Mouse (Mus musculus): Measurements from ENCODE around the gene Igfbp7. TPM values are rescaled to one million over a fixed set of nuclear protein-coding genes. Genes with fewer than 3 reads are reported as not detected.

The Igfbp7 gene
- polyA plus RNA-seq, 1 experiment from 2014 or later: 780 TPM

DNA sequence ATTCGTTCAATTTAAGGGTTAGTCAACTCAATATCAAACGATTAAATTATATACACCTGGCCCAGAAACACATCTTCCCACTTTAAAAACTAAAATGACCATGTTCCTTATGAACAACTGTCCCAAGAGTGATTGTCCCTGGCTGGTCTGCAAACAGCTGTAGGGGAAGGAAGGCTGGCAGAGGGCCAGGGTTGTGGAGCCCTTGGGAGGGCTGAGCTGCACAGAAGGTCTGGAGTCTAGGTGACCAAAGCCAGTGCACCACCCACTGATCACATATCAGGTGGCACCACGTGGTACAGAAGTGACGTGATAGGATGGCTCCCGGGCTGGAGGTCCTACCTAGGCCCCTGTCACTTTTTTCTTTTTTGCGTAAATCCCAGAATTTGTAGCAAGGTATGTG lies 8.2 kb upstream of the Igfbp7 start:
- no peak overlapping the region for H3K4me2 ChIP-seq (replicated peaks; ENCODE audit: low read depth, low read length)
- DNase-seq (ENCODE audit: low spot score) (no peak), ATAC-seq (no peak)
- TF ChIP-seq EP300 (IDR thresholded peaks at IDR 0.05) (no peak), CTCF (IDR thresholded peaks at IDR 0.05) (no peak)
- no peak overlapping the region for H3K4me3 ChIP-seq (ENCODE audit: low read depth, low read length)
- H3K27me3 ChIP-seq (replicated peaks; ENCODE audit: insufficient read depth, low read length): no peaks in the 10 kb centered on the region
- no peak overlapping the region for H3K27ac ChIP-seq (ENCODE audit: low read length)
- no peaks in the 10 kb centered on the region for H3K9me3 ChIP-seq (ENCODE audit: low read length)
- 79% methylated on average over 6 of the region's 6 CpGs for WGBS
- no peak overlapping the region for H3K9ac ChIP-seq (replicated peaks; ENCODE audit: low read depth)
- no peaks in the 10 kb centered on the region for H3K36me3 ChIP-seq (ENCODE audit: insufficient read depth, low read length)
- no peaks in the 10 kb centered on the region for H3K4me1 ChIP-seq (ENCODE audit: insufficient read depth, low read depth, low read length)

- Histone ChIP-seq H3K27ac (ENCODE audit: low read length) (no peak overlapping the region), H3K9me3 (ENCODE audit: low read length) (no peaks in the 10 kb centered on the region), H3K4me3 (ENCODE audit: low read depth, low read length) (no peak overlapping the region), H3K9ac (replicated peaks; ENCODE audit: low read depth) (no peak overlapping the region), H3K4me1 (ENCODE audit: insufficient read depth, low read depth, low read length) (peaks cover 3% of the 10 kb centered on the region; the same call in 1 of the 2 replicates), H3K36me3 (ENCODE audit: insufficient read depth, low read length) (no peaks in the 10 kb centered on the region), H3K27me3 (replicated peaks; ENCODE audit: insufficient read depth, low read length) (no peaks in the 10 kb centered on the region), H3K4me2 (replicated peaks; ENCODE audit: low read depth, low read length) (no peak overlapping the region)
- TF ChIP-seq EP300 (IDR thresholded peaks at IDR 0.05): no peak
- no peak for TF ChIP-seq CTCF (IDR thresholded peaks at IDR 0.05)
- DNase-seq (ENCODE audit: low spot score) (no peak), ATAC-seq (no peak)
- WGBS: 92% methylated on average over 6 of the region's 6 CpGs
These were observed 689 bp upstream of the Igfbp7 start for GRCm38 (mm10) chr5:77408530-77408929.

- no peak for TF ChIP-seq CTCF (IDR thresholded peaks at IDR 0.05)
- TF ChIP-seq EP300 (IDR thresholded peaks at IDR 0.05): peak; percentile 46; the same call in 1 of the 2 replicates
- Histone ChIP-seq H3K4me3 (ENCODE audit: low read depth, low read length) (peak overlapping the region; percentile 53; the same call in 1 of the 2 replicates), H3K9me3 (ENCODE audit: low read length) (no peaks in the 10 kb centered on the region), H3K27ac (ENCODE audit: low read length) (peak overlapping the region; percentile 63), H3K36me3 (ENCODE audit: insufficient read depth, low read length) (no peaks in the 10 kb centered on the region), H3K9ac (replicated peaks; ENCODE audit: low read depth) (0 out of 2 replicates have a peak overlapping the region, but pooled peaks have one; percentile 27), H3K4me2 (replicated peaks; ENCODE audit: low read depth, low read length) (peak overlapping the region; percentile 81), H3K4me1 (ENCODE audit: insufficient read depth, low read depth, low read length) (peaks cover 13% of the 10 kb centered on the region), H3K27me3 (replicated peaks; ENCODE audit: insufficient read depth, low read length) (no peaks in the 10 kb centered on the region)
- ATAC-seq: peak; percentile 52
- peak; percentile 72 for DNase-seq (ENCODE audit: low spot score)
- WGBS: 40% methylated on average over 5 of the region's 5 CpGs
These were observed 1.4 kb downstream of the Igfbp7 start for GRCm38 (mm10) chr5:77406371-77406871.

DNA sequence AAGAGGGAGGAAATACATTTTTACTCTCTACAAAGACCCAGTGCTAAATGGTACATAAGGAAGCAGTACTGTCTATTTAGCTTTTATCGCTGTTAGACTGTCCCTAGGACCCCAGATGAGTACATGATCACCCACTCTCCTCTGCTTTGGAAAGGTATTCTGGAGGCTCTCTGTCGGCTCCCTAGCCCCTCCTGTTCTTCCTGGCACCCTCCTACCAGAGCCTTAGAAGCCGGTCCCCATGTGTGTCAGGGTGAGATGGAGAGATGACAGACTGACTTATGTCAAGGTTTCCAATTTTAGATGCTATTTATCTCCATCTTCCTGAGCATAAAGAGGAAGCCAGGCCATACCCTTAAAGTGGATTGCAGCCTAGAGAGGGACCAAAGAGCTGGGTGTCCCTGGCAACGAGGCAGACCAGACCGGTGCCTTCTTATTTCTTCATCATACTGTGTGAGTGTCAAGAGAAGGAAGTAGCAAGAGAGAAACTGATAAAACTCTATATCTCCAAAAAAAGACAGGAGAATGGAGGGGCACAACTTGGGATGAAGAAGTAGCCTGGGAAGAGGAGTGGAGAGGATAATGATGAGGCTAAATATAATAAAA lies 2.3 kb downstream of the Igfbp7 start:
- ATAC-seq (no peak), DNase-seq (ENCODE audit: low spot score) (no peak)
- Histone ChIP-seq H3K9ac (replicated peaks; ENCODE audit: low read depth) (no peak overlapping the region), H3K4me2 (replicated peaks; ENCODE audit: low read depth, low read length) (peak overlapping the region; percentile 1; the same call in 1 of the 2 replicates), H3K4me3 (ENCODE audit: low read depth, low read length) (no peak overlapping the region), H3K27ac (ENCODE audit: low read length) (no peak overlapping the region), H3K9me3 (ENCODE audit: low read length) (no peaks in the 10 kb centered on the region), H3K4me1 (ENCODE audit: insufficient read depth, low read depth, low read length) (peaks cover 13% of the 10 kb centered on the region), H3K36me3 (ENCODE audit: insufficient read depth, low read length) (no peaks in the 10 kb centered on the region), H3K27me3 (replicated peaks; ENCODE audit: insufficient read depth, low read length) (no peaks in the 10 kb centered on the region)
- 48% methylated on average over 5 of the region's 5 CpGs for WGBS
- TF ChIP-seq CTCF (IDR thresholded peaks at IDR 0.05) (no peak), EP300 (IDR thresholded peaks at IDR 0.05) (no peak)

- peaks cover 13% of the 10 kb centered on the region for H3K4me1 ChIP-seq (ENCODE audit: insufficient read depth, low read depth, low read length)
- no peaks in the 10 kb centered on the region for H3K36me3 ChIP-seq (ENCODE audit: insufficient read depth, low read length)
- ATAC-seq (no peak), DNase-seq (ENCODE audit: low spot score) (no peak)
- no peaks in the 10 kb centered on the region for H3K9me3 ChIP-seq (ENCODE audit: low read length)
- H3K9ac ChIP-seq (replicated peaks; ENCODE audit: low read depth): no peak overlapping the region
- TF ChIP-seq EP300 (IDR thresholded peaks at IDR 0.05) (no peak), CTCF (IDR thresholded peaks at IDR 0.05) (no peak)
- H3K27ac ChIP-seq (ENCODE audit: low read length): no peak overlapping the region
- H3K4me2 ChIP-seq (replicated peaks; ENCODE audit: low read depth, low read length): no peak overlapping the region
- WGBS: 65% methylated on average over 9 of the region's 10 CpGs
- H3K4me3 ChIP-seq (ENCODE audit: low read depth, low read length): no peak overlapping the region
- H3K27me3 ChIP-seq (replicated peaks; ENCODE audit: insufficient read depth, low read length): no peaks in the 10 kb centered on the region
These were observed 2.9 kb downstream of the Igfbp7 start for GRCm38 (mm10) chr5:77404941-77405340.

GRCm38 (mm10) chr5:77402901-77403300 lies 4.9 kb downstream of the Igfbp7 start:
- Histone ChIP-seq H3K9ac (replicated peaks; ENCODE audit: low read depth) (no peak overlapping the region), H3K4me1 (ENCODE audit: insufficient read depth, low read depth, low read length) (peaks cover 20% of the 10 kb centered on the region), H3K4me2 (replicated peaks; ENCODE audit: low read depth, low read length) (no peak overlapping the region), H3K4me3 (ENCODE audit: low read depth, low read length) (no peak overlapping the region), H3K27me3 (replicated peaks; ENCODE audit: insufficient read depth, low read length) (no peaks in the 10 kb centered on the region), H3K9me3 (ENCODE audit: low read length) (no peaks in the 10 kb centered on the region), H3K27ac (ENCODE audit: low read length) (no peak overlapping the region), H3K36me3 (ENCODE audit: insufficient read depth, low read length) (no peaks in the 10 kb centered on the region)
- TF ChIP-seq CTCF (IDR thresholded peaks at IDR 0.05) (no peak), EP300 (IDR thresholded peaks at IDR 0.05) (no peak)
- DNase-seq (ENCODE audit: low spot score): no peak
- ATAC-seq: no peak
- 54% methylated on average over 5 of the region's 5 CpGs for WGBS
